Mouse (Mus musculus) cerebellum, adult 2 months (tissue): ENCODE results near the gene Pcnx3.

ENCODE experiments used
- CTCF ChIP-seq: fragments of 200-500 bp; IDR thresholded peaks from 2 replicates; pipeline ENCODE4 v1.5.1; 2011; ENCODE audit warnings: low read depth, mild to moderate bottlenecking, control low read depth, low read length, moderate library complexity, borderline replicate concordance; ENCODE audit not compliant: insufficient read depth
- POLR2A ChIP-seq: fragments of 200-500 bp; IDR thresholded peaks from 2 replicates; pipeline ENCODE4 v1.6.1; 2011; ENCODE audit warnings: low read length, control low read depth, borderline replicate concordance; ENCODE audit not compliant: insufficient read depth

DNA sequence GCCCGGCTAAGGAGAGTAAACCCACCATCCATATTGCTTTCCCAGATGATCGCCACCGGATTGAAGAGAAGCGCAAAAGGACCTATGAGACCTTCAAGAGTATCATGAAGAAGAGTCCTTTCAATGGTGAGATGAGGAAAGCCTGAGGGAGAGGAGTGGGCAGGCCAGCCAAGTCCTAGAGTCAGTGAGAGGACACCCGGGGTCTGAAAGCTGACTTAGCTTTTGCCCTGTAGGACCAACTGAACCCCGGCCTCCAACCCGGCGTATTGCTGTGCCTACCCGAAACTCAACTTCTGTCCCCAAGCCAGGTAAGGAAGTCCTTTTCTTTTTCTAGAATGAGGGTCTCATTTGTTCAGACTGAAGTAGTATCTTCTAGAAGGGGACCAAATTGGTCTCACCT, 43.4 kb downstream of the Pcnx3 start:
- TF ChIP-seq CTCF (no peak), POLR2A (no peak)
